Mouse (Mus musculus) cerebellum, adult 8-10 months (tissue): ENCODE measurements around the gene Mup14.
"Not testable (repeated sequence)": the region's sequence is repeated elsewhere in the genome, so short reads cannot be mapped to it uniquely, and the experiment has no call there.

Source experiments
- DNase-seq: peaks from one replicate; pipeline ENCODE4 v3.0.0; 2022

Mup14 gene

GRCm38 (mm10) chr4:61303900-61304299 lies at the start of gene Mup14:
Gene Mup14, minus strand, starts transcription at chr4:61304000.
- DNase-seq, result not testable (repeated sequence)

GRCm38 (mm10) chr4:61338108-61338507 lies 34.3 kb upstream of the Mup14 start:
- not testable (repeated sequence) for DNase-seq
